Mouse (Mus musculus): Measurements from ENCODE around the gene Arhgap32.
"Not testable (repeated sequence)": the region's sequence is repeated elsewhere in the genome, so short reads cannot be mapped to it uniquely, and the experiment has no call there.

Gene Arhgap32

GRCm38 (mm10) chr9:32117876-32118275 is 1.9 kb downstream of the Arhgap32 start:
- no peak for DNase-seq (ENCODE audit: low read depth, low spot score)
- Histone ChIP-seq H3K36me3 (ENCODE audit: control insufficient read depth, insufficient read depth, low read length, poor library complexity, severe bottlenecking) (no peaks in the 10 kb centered on the region), H3K27me3 (ENCODE audit: control insufficient read depth, insufficient read depth, low read length, poor library complexity, severe bottlenecking) (no peaks in the 10 kb centered on the region)

GRCm38 (mm10) chr9:32118433-32118832 is 2.5 kb downstream of the Arhgap32 start:
- H3K36me3 ChIP-seq (ENCODE audit: control insufficient read depth, insufficient read depth, low read length, poor library complexity, severe bottlenecking) = no peaks in the 10 kb centered on the region

DNA sequence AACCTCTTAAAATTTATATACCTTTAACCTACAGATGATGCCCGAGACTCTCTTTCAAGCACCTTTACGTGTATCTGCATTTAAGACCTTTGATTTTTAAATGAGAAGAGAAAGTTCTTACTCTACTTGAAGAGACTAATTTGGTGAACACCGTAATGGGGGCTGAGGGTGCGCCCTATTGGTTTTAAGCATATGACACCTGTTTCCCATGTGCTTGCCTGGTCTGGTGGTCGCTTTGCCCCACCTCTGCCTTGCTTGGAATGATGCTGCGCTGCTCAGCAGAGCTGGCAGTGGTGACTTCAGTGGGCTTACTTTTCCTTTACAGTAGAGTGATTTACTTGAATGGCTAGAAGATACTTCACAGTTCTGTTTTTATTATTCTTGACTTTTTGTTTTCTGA is 3.6 kb downstream of the Arhgap32 start:
- no peak for DNase-seq (ENCODE audit: low read depth, low spot score)
- no peaks in the 10 kb centered on the region for H3K36me3 ChIP-seq (ENCODE audit: control insufficient read depth, insufficient read depth, low read length, poor library complexity, severe bottlenecking)
- no peaks in the 10 kb centered on the region for H3K27me3 ChIP-seq (ENCODE audit: control insufficient read depth, insufficient read depth, low read length, poor library complexity, severe bottlenecking)

More at GRCm38 (mm10) chr9:32118433-32118832, 2.5 kb downstream of the Arhgap32 start:
- no peak for DNase-seq (ENCODE audit: low read depth, low spot score)
- no peaks in the 10 kb centered on the region for H3K27me3 ChIP-seq (ENCODE audit: control insufficient read depth, insufficient read depth, low read length, poor library complexity, severe bottlenecking)

DNA sequence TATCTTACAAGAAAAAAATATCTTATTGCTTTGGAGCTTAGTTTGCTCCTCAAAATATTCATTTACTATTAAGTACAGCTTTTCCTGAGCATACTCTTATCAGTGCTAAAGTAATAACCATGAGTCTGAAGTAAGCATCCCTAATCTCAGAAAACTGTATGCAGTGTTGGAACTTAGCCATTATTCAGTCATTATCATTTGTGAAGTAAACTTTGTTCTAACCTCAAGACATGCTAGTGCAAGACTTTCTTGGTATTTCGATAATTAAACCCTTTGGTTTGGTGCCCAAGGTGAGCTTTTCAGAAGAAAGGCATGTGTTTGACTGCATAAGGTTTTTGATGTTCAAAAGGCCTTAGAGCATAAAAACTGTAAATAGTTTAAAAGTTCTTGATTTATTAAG is 4.2 kb downstream of the Arhgap32 start:
- DNase-seq (ENCODE audit: low read depth, low spot score) = no peak
- Histone ChIP-seq H3K36me3 (ENCODE audit: control insufficient read depth, insufficient read depth, low read length, poor library complexity, severe bottlenecking) (no peaks in the 10 kb centered on the region), H3K27me3 (ENCODE audit: control insufficient read depth, insufficient read depth, low read length, poor library complexity, severe bottlenecking) (no peaks in the 10 kb centered on the region)

GRCm38 (mm10) chr9:32121271-32121670 is 5.3 kb downstream of the Arhgap32 start:
- H3K27me3 ChIP-seq (ENCODE audit: control insufficient read depth, insufficient read depth, low read length, poor library complexity, severe bottlenecking); H3K36me3 ChIP-seq (ENCODE audit: control insufficient read depth, insufficient read depth, low read length, poor library complexity, severe bottlenecking); DNase-seq (ENCODE audit: low read depth, low spot score): not testable (repeated sequence)

DNA sequence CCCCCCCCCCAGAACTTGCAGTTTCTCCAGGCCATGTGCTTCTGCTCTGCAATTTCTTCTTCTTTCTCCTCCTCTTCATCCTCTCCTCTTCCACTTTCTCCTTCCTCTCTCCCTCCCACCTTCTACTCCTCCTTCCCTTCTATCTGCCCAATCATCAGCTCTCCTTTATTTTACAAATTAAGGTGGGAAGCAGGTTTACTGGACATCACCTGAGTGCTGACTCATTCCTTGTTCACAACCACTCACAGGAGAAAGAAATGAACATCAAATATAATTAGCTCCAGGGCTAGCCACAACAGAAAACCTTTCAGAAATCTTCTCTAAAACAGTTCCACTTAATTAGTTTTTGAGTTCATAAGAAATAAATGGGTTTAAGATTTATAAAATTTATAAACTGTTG is 20.3 kb downstream of the Arhgap32 start:
- H3K27me3 ChIP-seq (ENCODE audit: control insufficient read depth, insufficient read depth, low read length, poor library complexity, severe bottlenecking) = no peaks in the 10 kb centered on the region
- no peaks in the 10 kb centered on the region for H3K36me3 ChIP-seq (ENCODE audit: control insufficient read depth, insufficient read depth, low read length, poor library complexity, severe bottlenecking)
- no peak for DNase-seq (ENCODE audit: low read depth, low spot score)

DNA sequence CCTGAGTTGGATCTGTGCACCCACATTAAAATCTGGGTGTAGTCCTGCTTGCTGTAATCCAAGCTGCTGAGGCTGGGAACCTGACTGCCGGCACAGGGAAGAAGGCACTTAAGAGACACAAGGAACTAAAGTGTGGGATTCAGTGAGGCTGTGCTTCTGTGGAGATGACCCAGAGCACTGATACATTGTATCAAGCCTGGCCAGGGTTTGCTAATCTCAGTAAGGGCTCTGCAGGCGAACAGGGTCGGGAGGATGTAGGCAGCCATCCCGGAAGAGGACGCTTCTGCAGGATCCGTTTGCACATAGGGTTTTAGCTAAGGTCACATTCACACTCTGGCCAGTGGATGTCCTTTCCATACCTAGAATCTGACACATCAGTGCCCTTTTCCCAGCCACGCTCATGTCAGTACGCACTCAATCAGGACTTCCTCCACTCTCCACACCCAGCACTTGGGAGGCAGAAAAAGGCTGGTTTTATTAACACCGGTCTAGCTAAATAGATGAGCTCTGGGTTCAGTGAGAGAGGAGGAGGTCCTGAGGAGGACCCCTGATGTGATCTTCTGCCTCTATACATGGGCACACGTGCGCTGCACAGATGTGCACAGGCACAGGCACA is 20.9 kb downstream of the Arhgap32 start:
- no peak for DNase-seq (ENCODE audit: low read depth, low spot score)
- no peaks in the 10 kb centered on the region for H3K27me3 ChIP-seq (ENCODE audit: control insufficient read depth, insufficient read depth, low read length, poor library complexity, severe bottlenecking)
- no peaks in the 10 kb centered on the region for H3K36me3 ChIP-seq (ENCODE audit: control insufficient read depth, insufficient read depth, low read length, poor library complexity, severe bottlenecking)

DNA sequence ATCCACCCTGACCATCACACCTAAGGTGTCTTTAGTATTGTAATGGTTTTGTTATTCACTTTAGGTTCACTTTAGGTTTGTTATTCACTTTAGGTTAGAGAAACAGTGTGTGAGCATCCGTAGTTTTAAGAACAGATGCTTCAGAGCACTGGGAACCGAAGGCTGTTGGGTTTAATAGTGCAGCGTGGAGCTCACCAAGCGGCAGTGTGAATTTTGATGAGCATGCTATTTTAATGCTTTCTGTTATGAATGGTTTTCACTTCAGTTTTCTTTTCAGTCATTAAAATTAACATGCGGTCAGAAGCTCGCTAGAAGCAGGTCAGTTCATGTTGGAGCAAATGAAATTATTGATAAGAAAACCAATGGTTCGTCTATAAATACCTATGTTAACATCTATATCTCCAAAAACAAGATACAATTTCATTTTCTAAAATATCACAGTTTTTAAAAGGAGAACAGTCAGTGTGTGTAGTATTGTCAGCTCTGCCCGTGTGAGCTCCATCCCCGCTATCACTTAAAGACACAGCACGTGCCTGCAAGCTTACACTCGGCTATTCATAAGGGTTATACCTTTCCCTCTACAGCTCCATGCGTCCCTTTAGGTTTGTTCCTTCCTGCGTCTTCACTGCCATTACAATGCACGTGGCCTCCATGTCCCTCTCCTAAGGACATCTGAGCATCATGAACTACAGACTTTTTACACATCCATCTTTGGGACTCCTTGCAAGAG is 21.9 kb downstream of the Arhgap32 start:
- H3K36me3 ChIP-seq (ENCODE audit: control insufficient read depth, insufficient read depth, low read length, poor library complexity, severe bottlenecking) = no peaks in the 10 kb centered on the region
- H3K27me3 ChIP-seq (ENCODE audit: control insufficient read depth, insufficient read depth, low read length, poor library complexity, severe bottlenecking) = no peaks in the 10 kb centered on the region
- DNase-seq (ENCODE audit: low read depth, low spot score) = no peak

DNA sequence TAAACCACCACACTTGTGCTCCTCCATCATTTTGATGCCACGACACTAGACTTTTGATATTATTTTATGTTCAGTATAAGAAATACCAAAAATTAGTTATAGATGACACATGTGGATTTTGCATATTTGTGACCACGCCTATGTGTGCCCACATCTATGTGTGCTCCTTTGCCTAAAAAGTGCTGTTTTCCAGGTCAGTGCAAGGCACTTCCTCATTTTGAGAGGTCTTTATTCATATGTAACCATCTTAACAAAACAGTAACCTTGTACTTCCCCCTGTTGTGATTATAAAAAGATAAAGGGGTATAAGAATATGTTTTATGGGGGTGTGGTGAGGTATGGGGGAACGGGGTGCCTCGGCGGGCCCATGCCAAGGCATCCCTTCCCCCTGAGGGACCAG is 22.7 kb downstream of the Arhgap32 start:
- Histone ChIP-seq H3K36me3 (ENCODE audit: control insufficient read depth, insufficient read depth, low read length, poor library complexity, severe bottlenecking) (no peaks in the 10 kb centered on the region), H3K27me3 (ENCODE audit: control insufficient read depth, insufficient read depth, low read length, poor library complexity, severe bottlenecking) (no peaks in the 10 kb centered on the region)
- DNase-seq (ENCODE audit: low read depth, low spot score) = peak; percentile 56

DNA sequence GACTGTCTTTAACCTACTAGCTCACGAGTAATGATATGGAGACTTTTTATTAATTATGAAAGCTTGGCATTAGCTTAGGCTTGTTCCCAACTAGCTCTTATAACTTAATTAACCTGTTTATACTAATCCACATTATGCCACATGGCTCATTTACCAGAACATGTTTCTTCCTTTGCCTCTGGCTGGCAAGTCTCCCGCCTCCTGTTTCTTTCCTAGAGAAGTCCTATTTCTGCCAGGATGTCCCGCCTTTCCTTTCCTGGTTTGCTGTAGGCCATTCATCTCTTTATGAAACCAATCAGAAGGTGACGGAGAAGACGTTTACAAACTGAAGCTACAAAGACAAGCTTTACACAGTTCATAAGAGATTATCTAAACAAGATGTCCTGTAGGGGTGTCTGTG is 23.7 kb downstream of the Arhgap32 start:
- Histone ChIP-seq H3K27me3 (ENCODE audit: control insufficient read depth, insufficient read depth, low read length, poor library complexity, severe bottlenecking) (no peaks in the 10 kb centered on the region), H3K36me3 (ENCODE audit: control insufficient read depth, insufficient read depth, low read length, poor library complexity, severe bottlenecking) (no peaks in the 10 kb centered on the region)
- DNase-seq (ENCODE audit: low read depth, low spot score) = no peak

DNA sequence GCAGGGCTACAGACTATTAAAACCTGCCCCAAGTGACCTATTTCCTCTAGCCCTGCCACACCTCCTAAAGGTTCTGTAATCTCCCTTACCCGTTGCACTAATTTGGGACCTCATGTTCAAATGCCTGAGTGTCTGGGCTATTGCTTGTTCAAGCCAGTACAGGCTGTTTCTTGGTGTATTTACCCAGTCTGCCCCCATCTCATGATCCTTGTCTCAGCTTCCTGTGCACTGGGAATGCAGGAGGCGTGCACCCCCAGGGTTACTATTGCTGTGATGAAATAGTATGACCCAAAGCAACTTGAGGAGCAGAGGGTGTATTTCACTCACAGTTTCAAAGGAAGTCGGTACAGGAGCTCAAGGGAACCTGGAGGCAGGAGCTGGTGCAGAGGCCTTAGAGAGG is 26.9 kb downstream of the Arhgap32 start:
- Histone ChIP-seq H3K27me3 (ENCODE audit: control insufficient read depth, insufficient read depth, low read length, poor library complexity, severe bottlenecking) (no peaks in the 10 kb centered on the region), H3K36me3 (ENCODE audit: control insufficient read depth, insufficient read depth, low read length, poor library complexity, severe bottlenecking) (no peaks in the 10 kb centered on the region)
- DNase-seq (ENCODE audit: low read depth, low spot score) = no peak

GRCm38 (mm10) chr9:32143451-32143850 is 27.5 kb downstream of the Arhgap32 start:
- no peaks in the 10 kb centered on the region for H3K27me3 ChIP-seq (ENCODE audit: control insufficient read depth, insufficient read depth, low read length, poor library complexity, severe bottlenecking)
- DNase-seq (ENCODE audit: low read depth, low spot score) = no peak
- H3K36me3 ChIP-seq (ENCODE audit: control insufficient read depth, insufficient read depth, low read length, poor library complexity, severe bottlenecking) = no peaks in the 10 kb centered on the region

DNA sequence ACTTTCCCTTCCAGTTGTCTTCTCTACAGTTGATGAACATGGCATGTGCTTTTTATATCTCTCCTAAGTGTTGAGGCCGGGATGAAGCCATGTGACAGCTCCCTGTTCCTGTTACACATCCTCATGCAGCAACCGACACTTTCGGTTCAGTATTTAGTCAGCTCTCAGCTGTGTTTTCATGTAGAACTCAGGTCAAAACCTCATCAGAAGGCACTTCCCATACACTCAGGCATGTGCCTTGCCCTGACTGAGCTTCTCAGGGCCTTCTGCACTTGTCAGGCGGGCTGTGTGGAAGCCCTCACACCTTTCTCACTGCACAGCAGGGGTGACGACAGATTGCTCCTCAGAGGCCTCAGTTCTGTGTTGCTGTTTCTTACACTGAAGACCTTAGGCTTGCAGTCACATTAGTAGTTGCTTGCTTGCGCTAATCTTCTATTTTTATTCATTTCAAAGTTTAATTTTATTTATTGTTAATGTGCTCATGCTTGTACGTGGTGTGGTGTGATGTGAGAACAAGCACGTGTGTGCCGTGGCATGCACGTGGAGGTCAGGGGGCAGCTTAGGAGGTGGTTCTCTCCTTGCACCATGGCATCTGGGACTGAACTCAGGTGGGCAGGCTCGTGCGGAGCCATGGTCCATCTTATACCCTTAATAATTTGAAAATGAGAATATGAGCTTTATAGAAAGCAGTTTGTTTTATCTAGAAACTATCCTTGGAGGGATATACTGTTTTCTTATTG is 30.5 kb downstream of the Arhgap32 start:
- DNase-seq (ENCODE audit: low read depth, low spot score) = peak; percentile 58
- Histone ChIP-seq H3K36me3 (ENCODE audit: control insufficient read depth, insufficient read depth, low read length, poor library complexity, severe bottlenecking) (no peaks in the 10 kb centered on the region), H3K27me3 (ENCODE audit: control insufficient read depth, insufficient read depth, low read length, poor library complexity, severe bottlenecking) (no peaks in the 10 kb centered on the region)

DNA sequence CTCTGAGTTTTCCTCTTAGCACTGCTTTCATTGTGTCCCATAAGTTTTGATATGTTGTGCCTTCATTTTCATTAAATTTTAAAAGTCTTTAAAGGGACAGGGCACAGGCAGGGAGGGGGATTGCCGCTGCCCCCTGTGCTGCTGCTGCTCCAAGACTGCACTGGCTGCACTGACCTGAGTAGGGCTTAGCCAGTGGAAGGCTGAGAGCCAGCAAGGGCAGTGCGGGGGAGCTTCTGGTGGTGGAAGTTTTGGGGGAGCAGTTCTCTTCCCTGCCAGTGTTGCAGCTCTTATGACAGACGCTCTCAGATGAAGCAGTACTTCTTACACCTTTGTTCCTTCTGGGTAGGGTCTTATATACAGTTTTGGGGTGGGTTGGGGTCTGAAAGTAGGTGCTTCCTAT is 33.3 kb downstream of the Arhgap32 start:
- H3K36me3 ChIP-seq (ENCODE audit: control insufficient read depth, insufficient read depth, low read length, poor library complexity, severe bottlenecking) = no peaks in the 10 kb centered on the region
- H3K27me3 ChIP-seq (ENCODE audit: control insufficient read depth, insufficient read depth, low read length, poor library complexity, severe bottlenecking) = no peaks in the 10 kb centered on the region
- DNase-seq (ENCODE audit: low read depth, low spot score) = no peak
